Mouse (Mus musculus) cortical plate, adult 2 months (tissue): ENCODE measurements at regions not wholly inside any gene's neighbourhood (a gene's known extent, or its start where the extent isn't known, plus 50 kb on each side); places are given as distances from the start of the nearest gene placed in this dataset.

ENCODE experiments used
- CTCF ChIP-seq: fragments of 200-500 bp; IDR thresholded peaks from 2 replicates; pipeline ENCODE4 v1.5.1; 2011; ENCODE audit warnings: mild to moderate bottlenecking, control low read depth, low read length; ENCODE audit not compliant: insufficient read depth; ENCODE audit errors: extremely low read depth
- POLR2A ChIP-seq: fragments of 200-500 bp; IDR thresholded peaks from 2 replicates; pipeline ENCODE4 v1.6.1; 2011; ENCODE audit warnings: mild to moderate bottlenecking, low read length, control low read depth; ENCODE audit not compliant: insufficient read depth; ENCODE audit errors: extremely low read depth

GRCm38 (mm10) chr2:46660577-46660976 is 1543.4 kb upstream of the Zeb2 start:
- TF ChIP-seq CTCF (no peak), POLR2A (no peak)
